Mouse (Mus musculus) midbrain, embryonic 14.5 days (tissue): ENCODE data around the gene Smyd3. TPM values are rescaled to one million over a fixed set of nuclear protein-coding genes. Genes with fewer than 3 reads are reported as not detected.
A peak's percentile ranks its signal among the peaks of the same experiment; 100 is the strongest.

ENCODE experiments used
- ATAC-seq: fragments of 200-750 bp; cut with Nextera tagmentation; 2 replicates; pipeline ENCODE4 v1.8.0; 2017; ENCODE audit warnings: moderate number of reproducible peaks, moderate library complexity; ENCODE audit not compliant: low FRiP score, low TSS enrichment
- DNase-seq: peaks from one replicate; pipeline ENCODE4 v3.0.0-alpha.2; 2015
- H3K27ac ChIP-seq: fragments of 300-500 bp; sonication (generic); replicated peaks from 2 replicates; pipeline ENCODE4 v1.5.1; 2014; ENCODE audit warnings: mild to moderate bottlenecking, low read depth, low read length, moderate library complexity
- H3K27me3 ChIP-seq: fragments of 300-500 bp; sonication (generic); 2 replicates; pipeline ENCODE4 v1.6.1; 2014; ENCODE audit warnings: low read length, control low read depth, mixed read lengths; ENCODE audit not compliant: control insufficient read depth, insufficient read depth
- H3K36me3 ChIP-seq: fragments of 300-500 bp; sonication (generic); 2 replicates; pipeline ENCODE4 v1.6.1; 2014; ENCODE audit warnings: low read length, control low read depth; ENCODE audit not compliant: control insufficient read depth, insufficient read depth
- H3K4me1 ChIP-seq: fragments of 300-500 bp; sonication (generic); 2 replicates; pipeline ENCODE4 v1.6.1; 2014; ENCODE audit warnings: mild to moderate bottlenecking, antibody characterized with exemption, low read length, control low read depth; ENCODE audit not compliant: control insufficient read depth, insufficient read depth
- H3K4me2 ChIP-seq: fragments of 300-500 bp; sonication (generic); 2 replicates; pipeline ENCODE4 v1.6.1; 2014; ENCODE audit warnings: mild to moderate bottlenecking, low read length, moderate library complexity
- H3K4me3 ChIP-seq: fragments of 300-500 bp; sonication (generic); replicated peaks from 2 replicates; pipeline ENCODE4 v1.5.1; 2014; ENCODE audit warnings: low read depth, low read length
- H3K9ac ChIP-seq: fragments of 300-500 bp; sonication (generic); replicated peaks from 2 replicates; pipeline ENCODE4 v1.6.1; 2014; ENCODE audit warnings: mild to moderate bottlenecking, low read length, moderate library complexity
- H3K9me3 ChIP-seq: fragments of 300-500 bp; sonication (generic); 2 replicates; pipeline ENCODE4 v1.6.1; 2016; ENCODE audit warnings: low read length, control low read depth, mixed read lengths; ENCODE audit not compliant: control insufficient read depth
- WGBS: fragments of 180-500 bp; shearing (Covaris S2); extraction: QIAGEN DNeasy Blood & Tissue Kit; methylation state at CpG from one replicate; pipeline ENCODE4 v1.1.7; 2014; 5-methylcytosine and 5-hydroxymethylcytosine counted together
- polyA plus RNA-seq: library from polyadenylated mRNA; unstranded; fragments of >200 nt; fragmentation: Nextera tagmentation; extraction: Ambion mirVana; gene quantifications from 2 replicates; pipeline ENCODE4 v1.2.1, GENCODE M21; 2014

Smyd3 gene
- polyA plus RNA-seq, 1 experiment from 2014 or later = 21.5 TPM

- Histone ChIP-seq H3K27me3 (no peaks in the 10 kb centered on the region), H3K4me3 (no peak overlapping the region), H3K9ac (no peak overlapping the region), H3K36me3 (no peaks in the 10 kb centered on the region), H3K9me3 (no peaks in the 10 kb centered on the region), H3K4me2 (no peak overlapping the region), H3K27ac (no peak overlapping the region), H3K4me1 (no peaks in the 10 kb centered on the region)
- DNase-seq (no peak), ATAC-seq (no peak)
Measured at GRCm38 (mm10) chr1:179196422-179196821, 321.4 kb downstream of the Smyd3 start.

DNA sequence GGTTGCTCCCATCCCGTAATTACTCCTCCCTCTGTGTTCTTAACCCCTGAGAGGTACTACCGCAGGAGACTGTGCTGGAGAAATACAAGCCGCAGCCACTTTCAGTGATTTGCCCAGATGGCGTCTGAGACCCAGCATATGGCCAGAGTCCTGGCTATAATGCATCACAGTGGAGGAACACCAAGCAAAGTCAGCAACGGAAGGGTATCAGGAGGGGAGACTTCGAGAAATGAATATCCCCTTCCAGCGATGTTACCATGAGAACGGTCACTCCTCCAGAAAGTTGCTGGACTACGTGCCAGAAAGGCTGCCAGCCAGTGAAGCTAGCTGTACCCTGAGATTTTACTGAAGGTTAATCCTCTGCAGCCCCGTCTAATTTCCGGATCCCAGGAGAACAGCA lies 325.1 kb downstream of the Smyd3 start:
- Histone ChIP-seq H3K4me1 (no peaks in the 10 kb centered on the region), H3K9ac (no peak overlapping the region), H3K4me3 (no peak overlapping the region), H3K4me2 (no peak overlapping the region), H3K9me3 (no peaks in the 10 kb centered on the region), H3K27ac (no peak overlapping the region), H3K27me3 (no peaks in the 10 kb centered on the region), H3K36me3 (no peaks in the 10 kb centered on the region)
- ATAC-seq (no peak), DNase-seq (no peak)
- WGBS = 87% methylated on average over 11 of the region's 11 CpGs

DNA sequence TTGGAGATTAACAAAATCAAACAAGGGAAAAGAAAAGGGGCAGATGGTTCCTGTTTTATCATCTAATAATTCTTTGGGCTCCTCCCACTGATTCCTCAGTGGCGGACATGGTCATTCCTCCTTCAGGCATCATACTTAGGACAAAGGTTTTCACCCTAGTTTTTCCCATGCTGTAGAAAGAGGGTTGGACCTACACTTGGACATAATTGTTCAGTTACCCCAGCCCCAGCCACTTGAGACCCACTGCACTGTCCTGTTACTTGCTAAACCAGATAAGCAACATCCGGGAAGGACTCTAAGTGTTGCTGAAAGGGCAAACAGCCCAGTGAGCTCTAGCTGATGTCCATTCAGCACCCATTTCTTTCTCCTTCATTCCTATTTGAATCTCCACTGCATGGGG lies 327.0 kb downstream of the Smyd3 start:
- no peak overlapping the region for H3K27ac ChIP-seq
- H3K4me1 ChIP-seq = no peaks in the 10 kb centered on the region
- no peaks in the 10 kb centered on the region for H3K27me3 ChIP-seq
- ATAC-seq (no peak), DNase-seq (no peak)
- no peak overlapping the region for H3K4me2 ChIP-seq
- no peaks in the 10 kb centered on the region for H3K36me3 ChIP-seq
- WGBS = 91% methylated on average over 2 of the region's 2 CpGs
- no peaks in the 10 kb centered on the region for H3K9me3 ChIP-seq
- no peak overlapping the region for H3K4me3 ChIP-seq
- H3K9ac ChIP-seq = no peak overlapping the region

DNA sequence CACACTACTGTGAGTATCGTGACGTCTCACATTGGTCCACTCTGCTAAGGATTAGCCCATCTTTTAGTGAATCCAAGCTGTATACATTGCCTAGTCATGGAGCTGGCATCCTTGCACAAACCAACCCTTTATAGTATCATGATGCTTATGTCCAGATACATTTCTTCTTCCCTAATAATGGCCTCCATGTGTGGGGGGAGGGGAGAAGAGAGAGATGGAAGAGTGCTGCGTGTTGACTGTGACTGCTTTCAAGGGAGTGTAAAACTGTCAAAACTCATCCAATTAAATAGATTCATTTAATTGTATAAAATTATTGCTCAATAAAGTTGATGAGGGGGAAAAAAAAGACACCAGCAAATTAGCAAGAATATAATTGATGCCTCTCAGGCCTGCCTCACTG lies 330.7 kb downstream of the Smyd3 start:
- Histone ChIP-seq H3K27ac (no peak overlapping the region), H3K36me3 (no peaks in the 10 kb centered on the region), H3K4me2 (no peak overlapping the region), H3K9ac (no peak overlapping the region), H3K4me3 (no peak overlapping the region), H3K27me3 (no peaks in the 10 kb centered on the region), H3K4me1 (no peaks in the 10 kb centered on the region), H3K9me3 (no peaks in the 10 kb centered on the region)
- ATAC-seq = no peak
- DNase-seq = no peak
- WGBS = 90% methylated on average over 3 of the region's 3 CpGs

- H3K27ac ChIP-seq = no peak overlapping the region
- DNase-seq = no peak
- ATAC-seq = no peak
- no peaks in the 10 kb centered on the region for H3K36me3 ChIP-seq
- H3K9ac ChIP-seq = no peak overlapping the region
- H3K4me1 ChIP-seq = no peaks in the 10 kb centered on the region
- no peaks in the 10 kb centered on the region for H3K9me3 ChIP-seq
- no peak overlapping the region for H3K4me2 ChIP-seq
- H3K27me3 ChIP-seq = no peaks in the 10 kb centered on the region
- WGBS = 92% methylated on average over 4 of the region's 4 CpGs
- no peak overlapping the region for H3K4me3 ChIP-seq
Measured at GRCm38 (mm10) chr1:179184631-179185030, 333.2 kb downstream of the Smyd3 start.

GRCm38 (mm10) chr1:179183499-179183898 lies 334.3 kb downstream of the Smyd3 start:
- H3K9me3 ChIP-seq = no peaks in the 10 kb centered on the region
- H3K36me3 ChIP-seq = no peaks in the 10 kb centered on the region
- no peak overlapping the region for H3K9ac ChIP-seq
- WGBS = 83% methylated on average over 6 of the region's 6 CpGs
- ATAC-seq = no peak
- H3K4me2 ChIP-seq = no peak overlapping the region
- no peak for DNase-seq
- no peaks in the 10 kb centered on the region for H3K4me1 ChIP-seq
- H3K27me3 ChIP-seq = no peaks in the 10 kb centered on the region
- H3K4me3 ChIP-seq = no peak overlapping the region
- no peak overlapping the region for H3K27ac ChIP-seq

DNA sequence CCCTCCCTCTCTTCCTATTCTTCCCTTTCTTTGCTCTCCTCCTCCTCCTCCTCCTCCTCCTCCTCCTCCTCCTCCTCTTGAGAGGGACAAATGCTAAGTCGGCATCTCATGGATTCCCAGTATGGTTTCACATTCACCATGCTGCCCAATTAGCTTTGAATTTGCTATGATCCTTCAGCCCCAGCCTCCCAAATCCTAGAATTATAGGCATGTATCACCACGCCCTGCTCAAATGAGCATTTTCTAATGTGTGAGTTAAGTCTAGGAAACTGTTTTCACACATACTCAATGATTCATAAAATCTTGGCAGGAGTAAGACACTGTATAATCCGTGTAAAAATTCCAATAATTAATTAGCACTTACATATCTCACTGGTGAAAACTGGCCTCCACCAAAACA lies 337.3 kb downstream of the Smyd3 start:
- Histone ChIP-seq H3K27me3 (no peaks in the 10 kb centered on the region), H3K27ac (no peak overlapping the region), H3K9ac (no peak overlapping the region), H3K4me3 (no peak overlapping the region), H3K9me3 (no peaks in the 10 kb centered on the region), H3K4me2 (no peak overlapping the region), H3K4me1 (peaks cover 3% of the 10 kb centered on the region; the same call in 1 of the 2 replicates), H3K36me3 (no peaks in the 10 kb centered on the region)
- 83% methylated on average over 3 of the region's 3 CpGs for WGBS
- ATAC-seq (no peak), DNase-seq (no peak)

DNA sequence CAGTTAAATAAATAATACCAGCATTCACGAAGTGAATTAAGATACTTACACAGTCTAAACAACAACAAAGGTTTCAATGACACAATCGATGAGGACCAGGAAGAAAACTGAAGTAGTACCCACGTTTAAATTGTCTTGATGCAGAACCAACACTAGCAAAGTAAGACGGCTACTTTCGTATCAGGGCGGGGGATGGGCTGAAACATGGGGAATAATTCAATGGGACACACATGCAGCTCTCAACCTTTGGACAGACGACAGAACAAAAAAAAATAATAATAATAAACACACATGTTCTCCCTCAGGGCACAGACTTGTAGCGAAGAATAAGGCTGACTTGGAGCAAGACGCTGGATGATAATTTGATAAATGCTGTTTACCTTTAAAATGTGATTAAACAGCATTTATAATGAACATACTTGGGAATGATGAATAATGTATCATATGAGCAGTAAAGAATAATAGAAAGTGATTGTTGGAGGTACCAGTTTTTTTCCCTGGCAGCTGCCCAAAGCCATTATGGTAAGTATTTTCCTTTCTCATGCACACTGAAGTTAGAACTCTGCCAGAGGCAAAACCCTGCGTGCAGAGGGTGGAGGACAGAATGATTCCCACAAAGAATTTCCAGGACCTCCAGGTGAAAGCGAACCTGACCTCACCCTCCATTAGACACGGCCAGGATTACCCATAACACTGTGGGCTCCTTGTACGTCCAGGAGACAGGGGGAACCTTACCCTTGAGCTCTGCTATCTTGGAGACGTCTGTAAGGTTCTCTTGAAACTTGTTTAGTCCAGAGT lies 340.8 kb downstream of the Smyd3 start:
- Histone ChIP-seq H3K4me2 (no peak overlapping the region), H3K9ac (no peak overlapping the region), H3K36me3 (no peaks in the 10 kb centered on the region), H3K4me1 (peaks cover 3% of the 10 kb centered on the region; the same call in 1 of the 2 replicates), H3K27ac (no peak overlapping the region), H3K9me3 (no peaks in the 10 kb centered on the region), H3K27me3 (no peaks in the 10 kb centered on the region), H3K4me3 (no peak overlapping the region)
- ATAC-seq (no peak), DNase-seq (peak; percentile 51)
- 55% methylated on average over 14 of the region's 14 CpGs for WGBS

DNA sequence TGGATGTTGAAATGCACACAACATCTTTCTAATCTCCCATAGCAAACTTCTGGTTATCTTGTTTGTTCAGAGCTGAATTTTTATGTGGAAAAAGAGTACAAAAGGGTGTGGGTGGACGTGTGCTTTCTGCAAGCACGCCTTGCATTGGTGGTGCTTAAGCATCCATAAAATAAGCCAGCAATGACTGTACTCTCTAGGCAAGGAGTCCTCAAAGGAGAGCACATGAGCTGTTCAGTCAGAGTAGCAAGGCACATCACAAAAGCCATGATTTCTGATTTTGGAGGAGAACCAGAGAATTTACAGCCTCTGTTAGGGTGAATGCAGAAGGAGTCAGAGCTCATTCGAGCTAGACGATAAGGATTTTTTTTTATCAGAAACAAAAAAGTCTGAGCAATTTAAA lies 343.6 kb downstream of the Smyd3 start:
- H3K36me3 ChIP-seq = no peaks in the 10 kb centered on the region
- H3K9ac ChIP-seq = no peak overlapping the region
- no peak overlapping the region for H3K27ac ChIP-seq
- DNase-seq = no peak
- no peak overlapping the region for H3K4me3 ChIP-seq
- WGBS = 67% methylated on average over 4 of the region's 4 CpGs
- H3K4me1 ChIP-seq = peaks cover 3% of the 10 kb centered on the region; the same call in 1 of the 2 replicates
- H3K4me2 ChIP-seq = no peak overlapping the region
- H3K27me3 ChIP-seq = no peaks in the 10 kb centered on the region
- H3K9me3 ChIP-seq = no peaks in the 10 kb centered on the region
- no peak for ATAC-seq
